Mouse (Mus musculus) thymus, adult 2 months (tissue): Measurements from ENCODE around the gene Slco3a1.

Source experiments
- CTCF ChIP-seq: fragments of 200-500 bp; IDR thresholded peaks from 2 replicates; pipeline ENCODE4 v1.5.1; 2012; ENCODE audit warnings: mild to moderate bottlenecking, control low read depth, low read length, moderate library complexity, borderline replicate concordance; ENCODE audit not compliant: control insufficient read depth, poor library complexity, insufficient read depth; ENCODE audit errors: extremely low read depth
- POLR2A ChIP-seq: fragments of 200-500 bp; IDR thresholded peaks from 2 replicates; pipeline ENCODE4 v1.6.1; 2012; ENCODE audit warnings: mild to moderate bottlenecking, low read length, control low read depth, moderate library complexity; ENCODE audit not compliant: control insufficient read depth, poor library complexity, insufficient read depth; ENCODE audit errors: extremely low read depth

DNA sequence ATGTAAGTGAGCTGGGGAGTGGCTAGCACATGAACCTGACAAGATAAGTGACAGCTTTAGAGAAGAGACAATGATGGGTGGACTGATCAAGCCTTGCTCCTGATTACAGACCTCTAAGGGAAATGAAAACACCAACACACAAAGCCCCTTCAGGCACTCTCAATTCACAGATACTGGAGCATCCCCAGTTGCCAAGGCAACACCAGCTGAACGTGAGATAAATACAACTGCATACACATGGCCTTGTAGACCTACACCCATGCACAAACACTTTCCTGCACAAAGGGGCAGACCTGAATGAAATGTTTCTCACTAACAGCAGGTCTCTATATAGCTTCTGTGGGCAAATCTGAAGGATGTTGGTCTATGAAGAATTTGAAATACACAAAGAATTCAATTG, 117.0 kb downstream of the Slco3a1 start:
- TF ChIP-seq CTCF (no peak), POLR2A (no peak)
